Mouse (Mus musculus) liver, postnatal 0 days (tissue): Measurements from ENCODE around the gene Cdkn3.

Experiments used
- CTCF ChIP-seq: sonication (generic); IDR thresholded peaks from 2 replicates; pipeline ENCODE4 v1.5.1; 2016; ENCODE audit warnings: antibody characterized with exemption, low read depth
- EP300 ChIP-seq: IDR thresholded peaks from 2 replicates; pipeline ENCODE4 v1.6.1; 2016; ENCODE audit warnings: antibody characterized with exemption, low read depth, mild to moderate bottlenecking

DNA sequence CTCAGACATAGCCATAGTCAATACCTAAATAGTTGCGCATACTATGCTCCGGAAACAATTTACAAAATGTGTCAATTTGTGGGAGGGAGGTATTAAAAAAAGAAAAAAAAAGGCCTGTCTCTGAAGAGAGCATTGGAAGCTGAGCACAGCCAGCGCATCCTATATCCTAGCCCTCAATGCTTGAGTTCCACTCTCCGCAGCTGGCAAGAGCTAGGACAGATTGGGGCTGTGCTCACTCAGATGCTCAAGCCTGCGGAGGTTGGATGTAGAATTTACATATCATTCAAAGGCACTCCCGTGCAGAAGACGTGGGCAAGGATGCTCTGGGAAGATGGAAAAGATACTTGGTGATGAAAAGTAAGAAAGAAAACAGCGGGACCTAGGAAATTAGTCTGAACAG, 14.9 kb upstream of the Cdkn3 start:
- no peak for TF ChIP-seq CTCF
- TF ChIP-seq EP300 = no peak
